Mouse (Mus musculus): ENCODE data around the gene Cx3cr1.
"Not testable (repeated sequence)": the region's sequence is repeated elsewhere in the genome, so short reads cannot be mapped to it uniquely, and the experiment has no call there.

Cx3cr1 gene

GRCm38 (mm10) chr9:120027401-120028151 is 42.1 kb downstream of the Cx3cr1 start:
- peak; percentile 54 for DNase-seq (ENCODE audit: low read depth, low spot score)

DNA sequence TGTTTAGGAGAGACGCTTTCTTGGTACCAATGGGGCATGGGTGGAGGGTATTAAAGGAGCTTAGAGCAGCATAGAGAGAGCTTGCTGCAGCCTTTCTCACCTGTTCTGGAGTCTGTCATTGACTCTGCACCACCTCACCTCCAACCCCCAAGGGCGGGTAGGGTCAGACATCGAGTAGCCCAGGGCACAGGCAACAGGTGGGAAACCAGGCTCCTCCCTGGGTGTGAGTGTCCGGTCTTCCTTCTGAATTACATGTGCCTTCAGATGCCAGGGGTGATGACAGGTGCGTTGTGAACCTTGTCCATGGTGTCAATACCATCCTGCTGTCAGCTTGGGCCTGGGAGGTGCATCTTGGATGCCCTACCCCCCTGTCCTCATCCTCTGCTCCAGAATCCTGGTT is 45.1 kb downstream of the Cx3cr1 start:
- DNase-seq (ENCODE audit: low read depth, low spot score) = no peak

DNA sequence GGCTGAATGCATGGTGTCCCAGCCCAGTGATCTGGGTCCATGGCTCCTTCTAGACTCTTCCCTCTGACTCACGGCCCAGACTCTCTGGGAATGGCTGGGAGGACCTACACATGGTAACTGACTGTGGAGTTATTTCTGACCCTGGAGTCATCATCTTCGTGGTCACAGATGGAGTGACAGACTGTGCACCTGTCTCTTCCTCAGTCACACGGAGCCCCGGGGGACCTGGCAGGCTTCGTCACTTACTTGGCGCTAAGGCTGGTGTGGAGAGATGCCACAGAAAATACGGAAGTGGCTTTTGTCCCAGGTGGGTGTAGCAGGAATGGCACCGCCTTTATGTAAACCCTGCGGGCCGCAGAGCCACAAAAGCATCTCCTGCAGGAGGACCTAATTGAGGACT is 45.5 kb downstream of the Cx3cr1 start:
- no peak for DNase-seq (ENCODE audit: low read depth, low spot score)

DNA sequence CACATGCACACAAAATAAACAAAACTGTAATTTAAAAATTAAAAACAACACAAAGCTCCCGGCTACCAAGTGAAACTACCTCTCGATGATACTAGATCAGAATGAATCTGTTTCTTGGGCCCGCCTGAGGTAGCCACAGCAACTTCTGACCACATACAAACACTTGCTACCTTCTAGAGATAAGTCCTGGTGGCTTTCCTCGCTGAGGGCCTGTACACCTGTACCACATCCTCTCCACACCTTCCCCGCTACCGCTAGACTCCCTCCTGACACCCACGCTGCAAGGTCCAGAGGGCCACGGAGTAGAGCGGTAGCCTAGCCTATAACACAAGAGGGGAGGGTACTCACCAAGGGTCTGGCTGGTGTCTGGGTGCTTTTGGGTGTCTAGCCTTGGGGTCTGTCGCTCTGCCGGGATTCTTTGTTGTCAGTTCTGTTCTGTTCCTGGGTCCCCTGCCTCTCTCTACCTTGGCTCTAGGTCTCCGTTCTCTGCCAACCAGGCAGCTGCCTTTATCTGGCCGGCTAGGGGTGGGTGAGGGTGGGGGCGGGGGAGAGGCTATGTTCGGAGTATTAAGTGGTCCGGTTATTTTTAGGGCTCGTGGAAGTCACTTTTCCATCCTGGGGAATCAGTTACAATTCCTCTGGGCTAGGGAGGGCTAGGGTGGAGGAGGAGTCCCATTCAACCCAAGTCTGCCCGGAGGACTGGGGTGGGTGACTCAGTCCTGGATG is 46.4 kb downstream of the Cx3cr1 start, which contains the start of gene Xirp1:
Xirp1 (minus strand) TSS at position 513 of the 726 bp plus-strand sequence.
- DNase-seq (ENCODE audit: low read depth, low spot score) = no peak

GRCm38 (mm10) chr9:120021164-120021563 is 48.5 kb downstream of the Cx3cr1 start:
- DNase-seq (ENCODE audit: low read depth, low spot score) = no peak

GRCm38 (mm10) chr9:120020285-120020890 is 49.3 kb downstream of the Cx3cr1 start:
- DNase-seq (ENCODE audit: low read depth, low spot score) = peak; percentile 38

GRCm38 (mm10) chr9:120016956-120017355 is 52.7 kb downstream of the Cx3cr1 start:
- no peak for DNase-seq (ENCODE audit: low read depth, low spot score)

DNA sequence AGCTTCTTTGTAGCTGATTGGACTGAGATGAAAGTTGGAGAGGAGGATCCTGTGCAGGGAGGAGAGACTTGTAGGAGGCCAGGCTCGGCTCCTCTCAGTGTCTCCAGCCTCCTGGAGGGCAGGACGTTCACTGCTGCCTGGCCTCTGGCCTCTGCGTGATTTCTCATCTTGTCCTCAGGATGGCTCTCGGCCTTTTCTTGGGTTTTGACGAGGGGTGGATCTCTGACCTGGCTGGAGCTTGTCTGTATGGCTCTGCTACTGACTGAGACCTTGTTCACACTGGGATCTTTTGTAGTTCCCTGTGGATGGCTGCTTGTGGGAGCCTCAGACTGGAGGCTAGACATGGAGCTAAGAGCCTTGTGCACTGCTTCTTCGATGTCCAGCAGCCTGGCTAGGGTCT is 54.9 kb downstream of the Cx3cr1 start:
- no peak for DNase-seq (ENCODE audit: low read depth, low spot score)

- DNase-seq (ENCODE audit: low read depth, low spot score) = no peak
Measured at GRCm38 (mm10) chr9:120013251-120013820, 56.3 kb downstream of the Cx3cr1 start.

DNA sequence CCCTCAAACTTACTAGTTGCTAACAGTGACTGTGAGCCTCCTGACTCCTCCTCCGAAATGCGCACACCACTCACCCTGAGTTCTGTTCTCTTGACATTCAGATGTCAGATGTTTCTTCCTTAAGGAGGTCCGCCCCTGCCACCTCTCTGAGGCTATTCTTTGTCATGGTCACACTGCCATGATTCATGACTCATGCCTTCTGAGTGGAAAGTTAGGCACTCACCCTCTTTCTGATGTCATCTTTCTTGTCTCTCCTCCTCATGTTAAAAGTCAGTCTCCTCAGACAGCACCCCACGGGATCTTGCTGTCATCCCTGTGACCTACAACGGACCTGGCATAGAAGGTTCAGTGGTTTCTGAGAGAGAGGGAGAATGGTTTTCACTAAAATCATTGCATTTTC is 56.9 kb downstream of the Cx3cr1 start:
- no peak for DNase-seq (ENCODE audit: low read depth, low spot score)

DNA sequence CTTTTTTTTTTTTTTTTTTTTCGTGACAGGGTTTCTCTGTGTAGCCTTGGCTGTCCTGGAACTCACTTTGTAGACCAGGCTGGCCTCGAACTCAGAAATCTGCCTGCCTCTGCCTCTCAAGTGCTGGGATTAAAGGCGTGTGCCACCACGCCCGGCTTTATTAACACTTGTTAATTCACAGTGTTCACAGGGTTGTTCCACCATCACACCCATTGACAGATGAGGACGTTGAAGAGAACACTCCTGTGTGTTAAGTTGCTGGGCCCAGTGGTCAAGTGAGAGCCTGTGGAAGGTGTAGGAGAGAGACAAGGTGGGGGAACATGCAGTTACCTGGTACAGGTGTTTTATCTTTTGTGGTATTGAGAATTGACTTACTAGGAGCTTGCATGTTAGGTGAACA is 57.5 kb downstream of the Cx3cr1 start:
- not testable (repeated sequence) for DNase-seq (ENCODE audit: low read depth, low spot score)

DNA sequence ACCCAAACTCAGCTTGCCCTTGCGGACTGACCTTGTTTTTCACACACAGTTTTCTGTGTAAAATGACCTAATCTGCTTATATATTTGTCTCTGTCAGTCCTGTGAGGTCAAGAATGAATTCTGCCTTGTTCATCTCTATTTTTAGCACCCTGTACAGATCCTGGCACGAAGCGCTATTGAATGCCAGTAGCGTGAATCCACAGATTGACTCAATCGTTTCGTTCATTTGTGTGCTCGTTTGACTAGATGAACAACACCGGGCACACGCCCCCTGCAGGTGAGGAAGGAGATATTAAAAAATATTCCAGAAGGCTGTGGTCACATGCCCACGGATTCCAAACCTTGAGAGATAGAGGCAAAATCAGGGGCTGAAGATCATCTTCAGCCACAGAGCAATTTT is 58.1 kb downstream of the Cx3cr1 start:
- peak; percentile 58 for DNase-seq (ENCODE audit: low read depth, low spot score)

- peak; percentile 89 for DNase-seq (ENCODE audit: low read depth, low spot score)
Measured at GRCm38 (mm10) chr9:120010781-120011511, 58.7 kb downstream of the Cx3cr1 start.

DNA sequence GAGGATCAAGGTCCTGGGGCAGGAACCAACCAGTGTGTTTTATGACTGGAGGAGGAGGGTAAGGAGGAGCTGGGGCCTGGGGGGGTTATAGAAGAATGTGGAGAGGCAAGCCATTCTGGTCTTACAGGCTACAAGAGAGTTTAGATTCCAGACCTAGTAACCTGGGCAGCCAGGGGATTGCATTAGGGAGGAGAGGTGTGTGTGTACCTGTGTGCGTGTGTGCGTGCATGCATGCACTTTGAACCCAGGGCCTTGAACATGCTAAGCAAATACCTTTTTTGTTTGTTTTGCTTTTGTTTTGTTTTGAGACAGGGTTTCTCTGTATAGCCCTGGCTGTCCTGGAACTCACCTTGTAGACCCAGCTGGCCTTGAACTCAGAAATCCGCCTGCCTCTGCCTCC is 59.8 kb downstream of the Cx3cr1 start:
- no peak for DNase-seq (ENCODE audit: low read depth, low spot score)

GRCm38 (mm10) chr9:120009226-120009841 is 60.3 kb downstream of the Cx3cr1 start:
- no peak for DNase-seq (ENCODE audit: low read depth, low spot score)

DNA sequence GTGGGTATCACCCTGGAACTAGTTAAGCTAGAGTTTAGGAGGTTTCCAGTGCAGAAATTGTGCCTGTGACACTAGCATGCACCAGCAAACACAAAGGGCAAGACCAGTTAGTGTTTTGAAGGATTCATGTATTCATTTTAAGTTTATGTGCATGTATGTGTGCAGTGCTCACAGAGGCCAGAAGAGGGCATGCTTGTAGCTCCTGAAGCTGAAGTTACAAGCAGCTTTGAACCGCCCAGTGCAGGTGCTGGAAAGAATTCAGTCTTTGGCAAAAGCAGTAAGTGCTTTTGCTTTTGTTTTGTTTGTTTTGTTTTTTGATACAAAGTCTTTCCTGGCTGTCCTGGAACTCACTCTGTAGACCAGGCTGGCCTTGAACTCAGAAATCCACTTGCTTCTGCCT is 61.8 kb downstream of the Cx3cr1 start:
- DNase-seq (ENCODE audit: low read depth, low spot score) = no peak

GRCm38 (mm10) chr9:120005936-120006335 is 63.7 kb downstream of the Cx3cr1 start:
- no peak for DNase-seq (ENCODE audit: low read depth, low spot score)

GRCm38 (mm10) chr9:120002893-120003292 is 66.8 kb downstream of the Cx3cr1 start:
- no peak for DNase-seq (ENCODE audit: low read depth, low spot score)

DNA sequence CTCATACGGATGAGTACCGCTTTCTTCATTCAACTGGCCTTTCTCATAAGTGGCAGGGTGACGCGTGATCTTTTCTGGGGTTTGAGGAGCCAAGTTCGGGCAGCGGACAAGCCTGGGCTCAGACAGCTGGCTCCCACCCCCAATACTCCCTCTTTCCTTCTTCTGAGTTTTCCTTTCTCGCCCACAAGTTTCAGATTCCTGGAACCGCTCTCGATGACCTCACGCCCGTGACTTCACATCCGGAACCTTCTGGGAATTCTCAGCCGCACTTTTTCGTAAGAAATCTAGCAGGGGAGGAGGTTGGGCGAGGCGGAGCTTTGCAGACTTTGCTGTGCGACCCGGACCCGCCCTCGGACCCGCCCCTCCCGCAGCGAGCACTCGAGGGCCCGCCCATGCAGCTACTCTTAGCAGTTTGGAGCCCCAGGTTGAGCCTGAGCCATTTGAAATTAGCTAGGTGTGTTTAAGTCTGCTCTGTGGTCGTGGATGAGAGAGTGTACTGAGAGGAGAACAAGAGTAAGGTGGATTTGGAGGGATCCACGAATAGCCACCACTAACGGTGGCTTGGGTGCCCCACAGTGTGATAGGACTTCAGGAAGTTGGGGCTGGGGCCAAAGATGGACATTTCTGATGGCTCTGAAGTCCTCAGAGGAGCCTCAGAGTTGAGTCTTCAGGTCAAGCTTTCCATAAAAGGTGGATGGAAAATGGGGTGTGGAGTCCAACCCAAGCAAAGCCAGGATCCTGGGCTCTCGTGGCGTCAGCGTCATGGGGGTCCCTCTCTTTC is 67.5 kb downstream of the Cx3cr1 start:
- no peak for DNase-seq (ENCODE audit: low read depth, low spot score)

- no peak for DNase-seq (ENCODE audit: low read depth, low spot score)
Measured at GRCm38 (mm10) chr9:120000761-120001160, 68.9 kb downstream of the Cx3cr1 start.
